Mouse (Mus musculus): ENCODE measurements around the gene Adgrg4.
A peak's percentile ranks its signal among the peaks of the same experiment; 100 is the strongest.

Gene Adgrg4

DNA sequence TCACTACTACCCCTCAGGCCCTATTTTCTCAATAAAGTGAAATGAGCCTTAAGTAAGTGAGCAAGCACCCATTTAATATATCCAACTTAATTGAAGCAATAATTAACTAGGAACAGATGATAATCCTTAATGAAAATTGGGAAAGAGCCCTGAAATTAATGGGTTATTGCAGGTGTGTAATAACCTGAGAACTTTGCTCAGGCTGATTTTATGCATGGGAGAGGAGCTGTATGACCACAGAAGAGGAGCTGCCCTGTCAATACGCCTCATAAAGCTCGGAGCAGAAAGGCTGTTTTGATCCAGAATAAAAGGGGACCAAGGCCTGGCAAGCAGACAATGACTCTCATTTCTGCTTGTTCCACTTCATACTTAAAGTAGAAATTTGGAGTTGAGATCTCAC, at the start of gene Adgrg4:
Adgrg4 (plus strand) TSS at position 301 of the 400 bp plus-strand sequence.
- no peak for DNase-seq

- peak; percentile 57 for DNase-seq
Measured at GRCm38 (mm10) chrX:56821765-56822603, 48.0 kb upstream of the Adgrg4 start, which contains the start of gene Map7d3. Gene Map7d3, minus strand, starts transcription at chrX:56822326.

DNA sequence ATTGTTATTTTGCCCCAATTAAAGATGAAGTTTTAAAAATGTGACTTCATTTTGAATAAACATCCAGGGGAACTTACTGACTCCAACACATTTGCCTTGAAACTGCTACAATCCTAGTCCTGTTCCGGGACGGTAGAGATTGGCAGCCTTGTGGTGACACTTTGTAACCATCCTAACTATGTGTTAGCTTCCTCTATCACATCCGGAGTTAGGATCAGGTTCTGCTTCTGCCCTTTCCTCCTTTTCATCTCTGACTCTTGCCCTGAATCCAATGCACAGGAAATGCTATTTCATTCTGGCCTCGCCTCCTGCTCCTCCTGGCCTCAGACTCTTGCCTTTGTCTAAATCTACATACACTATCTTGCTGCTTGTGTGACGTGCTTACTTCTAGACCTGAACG, 42.5 kb upstream of the Adgrg4 start:
- no peak for DNase-seq

DNA sequence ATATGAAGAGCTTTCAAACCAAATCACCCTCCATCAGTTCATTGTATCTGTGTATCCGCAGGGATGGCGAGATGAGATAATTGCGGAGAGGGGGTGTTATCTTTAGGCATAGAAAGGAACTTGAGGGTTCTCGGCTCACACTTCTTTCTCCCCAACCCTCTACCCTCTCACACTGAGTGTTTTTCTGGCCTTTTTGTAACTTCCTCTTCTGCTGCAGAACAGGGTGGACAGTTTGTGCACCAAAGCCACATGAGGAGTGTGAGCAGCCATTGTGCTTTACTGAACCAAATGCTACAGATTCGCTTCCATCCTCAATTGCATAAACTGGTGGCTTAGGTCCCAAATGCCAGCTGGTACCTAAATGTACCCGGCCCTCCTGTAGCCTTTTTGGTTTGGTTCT, 34.1 kb upstream of the Adgrg4 start:
- DNase-seq = no peak

- DNase-seq = peak; percentile 54
Measured at GRCm38 (mm10) chrX:56839369-56839768, 30.6 kb upstream of the Adgrg4 start.

GRCm38 (mm10) chrX:56841255-56841654, 28.7 kb upstream of the Adgrg4 start:
- DNase-seq = no peak

- no peak for DNase-seq
Measured at GRCm38 (mm10) chrX:57012891-57013290, 142.9 kb downstream of the Adgrg4 start.

DNA sequence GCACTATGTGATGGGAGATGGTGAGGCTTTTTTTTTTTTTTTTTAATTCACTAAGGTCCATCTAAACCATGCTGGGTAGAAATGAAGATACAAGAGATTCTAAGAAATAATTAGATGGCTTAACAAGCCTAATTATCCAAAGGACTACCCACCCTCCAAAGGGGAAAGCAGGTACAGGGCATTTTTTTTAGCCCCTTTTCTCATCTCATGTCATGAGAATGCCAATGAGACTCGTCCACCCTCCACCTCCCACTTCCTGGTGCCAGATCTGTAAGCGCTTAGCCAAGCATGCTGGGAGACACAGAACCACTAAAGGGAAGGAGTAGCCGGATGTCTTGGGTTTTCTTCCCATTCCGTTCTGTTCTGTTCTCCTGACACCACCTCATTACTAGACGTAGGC, 172.8 kb downstream of the Adgrg4 start, which contains the start of gene Brs3:
Brs3 (plus strand) TSS at position 301 of the 400 bp plus-strand sequence.
- DNase-seq = no peak

- DNase-seq = no peak
Measured at GRCm38 (mm10) chrX:57043869-57044268, 173.9 kb downstream of the Adgrg4 start.

All from retina, postnatal 1 day (tissue).